Mouse (Mus musculus) lung, postnatal 0 days (tissue): Measurements from ENCODE around the gene Diaph3.

Source experiments
- CTCF ChIP-seq: IDR thresholded peaks from 2 replicates; pipeline ENCODE4 v1.5.1; 2016; ENCODE audit warnings: antibody characterized with exemption, mild to moderate bottlenecking
- EP300 ChIP-seq: IDR thresholded peaks from 2 replicates; pipeline ENCODE4 v1.6.1; 2016; ENCODE audit warnings: antibody characterized with exemption, mild to moderate bottlenecking, control low read depth

GRCm38 (mm10) chr14:87121868-87122267, 19.2 kb downstream of the Diaph3 start:
- TF ChIP-seq EP300: no peak
- no peak for TF ChIP-seq CTCF
